Mouse (Mus musculus) c-Kit-negative CD71-positive TER-119-positive erythroid progenitor cells, embryonic 14.5 days (primary cell): ENCODE data around the gene Pelp1.

ENCODE experiments used
- DNase-seq: peaks from one replicate; pipeline ENCODE4 v3.0.0-alpha.2; 2013; ENCODE audit warnings: low read depth, low spot score

Gene Pelp1

GRCm38 (mm10) chr11:70409594-70410296 lies at the start of gene Pelp1:
Pelp1 (minus strand) TSS chr11:70410031.
- DNase-seq, result peak; percentile 51

GRCm38 (mm10) chr11:70458688-70459600 lies 49.1 kb upstream of the Pelp1 start, which contains the start of gene Zmynd15:
Zmynd15 (plus strand) TSS chr11:70459433.
- no peak for DNase-seq

- DNase-seq, result no peak
Observed at GRCm38 (mm10) chr11:70453261-70454044, 43.6 kb upstream of the Pelp1 start.

- DNase-seq, result peak; percentile 90
Observed at GRCm38 (mm10) chr11:70451797-70452498, 42.1 kb upstream of the Pelp1 start, which contains the start of gene Med11. Med11 (plus strand) TSS chr11:70451919.

GRCm38 (mm10) chr11:70450926-70451325 lies 41.1 kb upstream of the Pelp1 start:
- no peak for DNase-seq

GRCm38 (mm10) chr11:70447373-70447772 lies 37.5 kb upstream of the Pelp1 start:
- no peak for DNase-seq

GRCm38 (mm10) chr11:70446756-70447155 lies 36.9 kb upstream of the Pelp1 start:
- no peak for DNase-seq

GRCm38 (mm10) chr11:70444667-70445066 lies 34.8 kb upstream of the Pelp1 start:
- DNase-seq, result no peak

- DNase-seq, result no peak
Observed at GRCm38 (mm10) chr11:70443964-70444363, 34.1 kb upstream of the Pelp1 start.

GRCm38 (mm10) chr11:70441882-70442281 lies 32.1 kb upstream of the Pelp1 start:
- DNase-seq, result no peak

GRCm38 (mm10) chr11:70440637-70441036 lies 30.8 kb upstream of the Pelp1 start:
- DNase-seq, result no peak

GRCm38 (mm10) chr11:70438728-70439374 lies 29.0 kb upstream of the Pelp1 start:
- no peak for DNase-seq

GRCm38 (mm10) chr11:70437426-70437825 lies 27.6 kb upstream of the Pelp1 start:
- DNase-seq, result no peak

- no peak for DNase-seq
Observed at GRCm38 (mm10) chr11:70435476-70435875, 25.6 kb upstream of the Pelp1 start.

- DNase-seq, result no peak
Observed at GRCm38 (mm10) chr11:70433951-70434350, 24.1 kb upstream of the Pelp1 start.

- DNase-seq, result no peak
Observed at GRCm38 (mm10) chr11:70433569-70433943, 23.7 kb upstream of the Pelp1 start.

GRCm38 (mm10) chr11:70432895-70433568 lies 23.2 kb upstream of the Pelp1 start:
- no peak for DNase-seq

- DNase-seq, result peak; percentile 89
Observed at GRCm38 (mm10) chr11:70432048-70432894, 22.4 kb upstream of the Pelp1 start, which contains the start of gene Arrb2. Arrb2 (plus strand) TSS chr11:70432635.

- DNase-seq, result no peak
Observed at GRCm38 (mm10) chr11:70431574-70431973, 21.7 kb upstream of the Pelp1 start.
